Mouse (Mus musculus) testis, adult 2 months (tissue): ENCODE results near the gene Ripor2. TPM values are rescaled to one million over a fixed set of nuclear protein-coding genes. Genes with fewer than 3 reads are reported as not detected.

Source experiments
- H3K27ac ChIP-seq: fragments of 200-500 bp; 2 replicates; pipeline ENCODE4 v1.5.1; 2012; ENCODE audit warnings: low read depth, low read length; ENCODE audit not compliant: control insufficient read depth, insufficient read depth
- H3K27me3 ChIP-seq: fragments of 200-500 bp; 2 replicates; pipeline ENCODE4 v1.6.1; 2012; ENCODE audit warnings: mild to moderate bottlenecking, low read length, moderate library complexity; ENCODE audit not compliant: control insufficient read depth, insufficient read depth
- H3K36me3 ChIP-seq: fragments of 200-500 bp; 2 replicates; pipeline ENCODE4 v1.6.1; 2012; ENCODE audit warnings: mild to moderate bottlenecking, low read length; ENCODE audit not compliant: control insufficient read depth, insufficient read depth
- H3K4me1 ChIP-seq: fragments of 200-500 bp; 2 replicates; pipeline ENCODE4 v1.6.1; 2012; ENCODE audit warnings: low read length; ENCODE audit not compliant: control insufficient read depth, insufficient read depth
- H3K4me3 ChIP-seq: fragments of 200-500 bp; 2 replicates; pipeline ENCODE4 v1.5.1; 2012; ENCODE audit warnings: low read depth, mild to moderate bottlenecking, low read length, moderate library complexity, mixed read lengths; ENCODE audit not compliant: control insufficient read depth
- CTCF ChIP-seq: fragments of 200-500 bp; IDR thresholded peaks from 2 replicates; pipeline ENCODE4 v1.5.1; 2012; ENCODE audit warnings: low read depth, mild to moderate bottlenecking, inconsistent platforms, low read length, moderate library complexity; ENCODE audit not compliant: control insufficient read depth, insufficient read depth, insufficient replicate concordance
- POLR2A ChIP-seq: fragments of 200-500 bp; IDR thresholded peaks from 2 replicates; pipeline ENCODE4 v1.6.1; 2012; ENCODE audit warnings: low read depth, mild to moderate bottlenecking, inconsistent platforms, low read length, moderate library complexity; ENCODE audit not compliant: control insufficient read depth
- polyA plus RNA-seq: library from polyadenylated mRNA; depleted of rRNA; stranded (reverse); fragments of >200 nt; gene quantifications from 2 replicates; pipeline ENCODE4 v1.2.3, GENCODE M21; 2012

The Ripor2 gene
- polyA plus RNA-seq, 1 experiment: 2.1 TPM

GRCm38 (mm10) chr13:24709656-24710396 is 127.8 kb downstream of the Ripor2 start:
- Histone ChIP-seq H3K27me3 (no peaks in the 10 kb centered on the region), H3K27ac (no peak overlapping the region), H3K4me3 (no peak overlapping the region), H3K4me1 (peaks cover 9% of the 10 kb centered on the region), H3K36me3 (no peaks in the 10 kb centered on the region)
- TF ChIP-seq CTCF (no peak), POLR2A (no peak)

GRCm38 (mm10) chr13:24710968-24711367 is 129.0 kb downstream of the Ripor2 start:
- Histone ChIP-seq H3K4me3 (no peak overlapping the region), H3K36me3 (no peaks in the 10 kb centered on the region), H3K27me3 (no peaks in the 10 kb centered on the region), H3K4me1 (peaks cover 15% of the 10 kb centered on the region), H3K27ac (no peak overlapping the region)
- no peak for TF ChIP-seq POLR2A
- no peak for TF ChIP-seq CTCF

GRCm38 (mm10) chr13:24712581-24713130 is 130.7 kb downstream of the Ripor2 start:
- Histone ChIP-seq H3K4me3 (no peak overlapping the region), H3K36me3 (no peaks in the 10 kb centered on the region), H3K27me3 (no peaks in the 10 kb centered on the region), H3K27ac (no peak overlapping the region), H3K4me1 (peaks cover 15% of the 10 kb centered on the region)
- TF ChIP-seq CTCF (no peak), POLR2A (no peak)

- Histone ChIP-seq H3K27ac (peak overlapping the region; percentile 65; the same call in 1 of the 2 replicates), H3K4me3 (peak overlapping the region; percentile 22), H3K4me1 (peaks cover 15% of the 10 kb centered on the region), H3K36me3 (no peaks in the 10 kb centered on the region), H3K27me3 (no peaks in the 10 kb centered on the region)
- TF ChIP-seq CTCF (peak; percentile 96), POLR2A (no peak)
Measured at GRCm38 (mm10) chr13:24713434-24714000, 131.5 kb downstream of the Ripor2 start.

GRCm38 (mm10) chr13:24714360-24714885 is 132.4 kb downstream of the Ripor2 start:
- no peak overlapping the region for H3K4me3 ChIP-seq
- no peak for TF ChIP-seq POLR2A
- TF ChIP-seq CTCF: no peak
- H3K27ac ChIP-seq: peak overlapping the region; percentile 65
- no peaks in the 10 kb centered on the region for H3K27me3 ChIP-seq
- no peaks in the 10 kb centered on the region for H3K36me3 ChIP-seq
- H3K4me1 ChIP-seq: peaks cover 15% of the 10 kb centered on the region

- Histone ChIP-seq H3K27ac (peak overlapping the region; percentile 17; the same call in 1 of the 2 replicates), H3K36me3 (no peaks in the 10 kb centered on the region), H3K4me3 (no peak overlapping the region), H3K27me3 (no peaks in the 10 kb centered on the region), H3K4me1 (peaks cover 15% of the 10 kb centered on the region)
- no peak for TF ChIP-seq CTCF
- TF ChIP-seq POLR2A: no peak
Measured at GRCm38 (mm10) chr13:24715601-24716000, 133.6 kb downstream of the Ripor2 start.

- TF ChIP-seq CTCF (no peak), POLR2A (no peak)
- Histone ChIP-seq H3K27me3 (no peaks in the 10 kb centered on the region), H3K27ac (no peak overlapping the region), H3K36me3 (no peaks in the 10 kb centered on the region), H3K4me1 (peaks cover 15% of the 10 kb centered on the region), H3K4me3 (no peak overlapping the region)
Measured at GRCm38 (mm10) chr13:24716441-24716840, 134.5 kb downstream of the Ripor2 start.
